Mouse (Mus musculus) frontal cortex, postnatal 36 days (tissue): ENCODE data around the gene Xpc.
A peak's percentile ranks its signal among the peaks of the same experiment; 100 is the strongest.

Experiments
- DNase-seq, 2 experiments: peaks; one replicate each; pipeline ENCODE4 v3.0.0; 2022; ENCODE audit warnings: low spot score in 2 of 2

Gene Xpc

GRCm38 (mm10) chr6:91525544-91525943 is 9.9 kb upstream of the Xpc start:
- DNase-seq: no peak

- no peak for DNase-seq
Measured at GRCm38 (mm10) chr6:91522816-91523215, 7.1 kb upstream of the Xpc start.

- DNase-seq: peak; percentile 51 to 72
Measured at GRCm38 (mm10) chr6:91518454-91519020, 2.8 kb upstream of the Xpc start.

- peak in 1 of 2 experiments; percentile 6 for DNase-seq
Measured at GRCm38 (mm10) chr6:91514737-91515362, 838 bp downstream of the Xpc start.

GRCm38 (mm10) chr6:91514135-91514534 is 1.6 kb downstream of the Xpc start:
- DNase-seq: no peak

- no peak for DNase-seq
Measured at GRCm38 (mm10) chr6:91510211-91510610, 5.5 kb downstream of the Xpc start.

GRCm38 (mm10) chr6:91509326-91509725 is 6.4 kb downstream of the Xpc start:
- peak; percentile 44 to 60 for DNase-seq

- DNase-seq: no peak
Measured at GRCm38 (mm10) chr6:91508041-91508440, 7.6 kb downstream of the Xpc start.

- no peak for DNase-seq
Measured at GRCm38 (mm10) chr6:91506036-91506435, 9.7 kb downstream of the Xpc start.

- DNase-seq: no peak
Measured at GRCm38 (mm10) chr6:91503302-91503701, 12.4 kb downstream of the Xpc start.

- DNase-seq: no peak
Measured at GRCm38 (mm10) chr6:91494526-91494925, 21.2 kb downstream of the Xpc start.

- no peak for DNase-seq
Measured at GRCm38 (mm10) chr6:91493053-91493452, 22.6 kb downstream of the Xpc start.

- DNase-seq: no peak
Measured at GRCm38 (mm10) chr6:91491004-91491403, 24.7 kb downstream of the Xpc start.

- peak; percentile 61 to 73 for DNase-seq
Measured at GRCm38 (mm10) chr6:91489872-91490271, 25.8 kb downstream of the Xpc start.

GRCm38 (mm10) chr6:91488496-91489212 is 27.0 kb downstream of the Xpc start:
- peak; percentile 50 to 55 for DNase-seq

- DNase-seq: no peak
Measured at GRCm38 (mm10) chr6:91486736-91487453, 28.8 kb downstream of the Xpc start.

GRCm38 (mm10) chr6:91483371-91483770 is 32.3 kb downstream of the Xpc start:
- no peak for DNase-seq

- no peak for DNase-seq
Measured at GRCm38 (mm10) chr6:91476541-91476940, 39.1 kb downstream of the Xpc start.

GRCm38 (mm10) chr6:91474441-91475190 is 41.1 kb downstream of the Xpc start:
- peak in 1 of 2 experiments; percentile 28 for DNase-seq

- no peak for DNase-seq
Measured at GRCm38 (mm10) chr6:91473805-91474440, 41.8 kb downstream of the Xpc start.
